Mouse (Mus musculus): Measurements from ENCODE around the gene Slc25a29. TPM values are rescaled to one million over a fixed set of nuclear protein-coding genes. Genes with fewer than 3 reads are reported as not detected.

The Slc25a29 gene
- total and polyA plus RNA-seq, 3 experiments, result 1.1 to 2.0 (median 1.5) TPM

- Histone ChIP-seq H3K79me2 (replicated peaks; ENCODE audit: control insufficient read depth, extremely low read depth, insufficient read depth, poor library complexity, severe bottlenecking) (no peaks in the 10 kb centered on the region), H3K36me3 (replicated peaks in 1 of 2; ENCODE audit: control insufficient read depth in 1 of 2, insufficient read depth in 1 of 2, low read length in 1 of 2) (peaks cover under 1 to 25% of the 10 kb centered on the region in 2 experiments), H3K9me3 (replicated peaks; ENCODE audit: low read length) (no peaks in the 10 kb centered on the region), H3K4me1 (ENCODE audit: control insufficient read depth in 1 of 2, insufficient read depth in 2 of 2) (no peaks in the 10 kb centered on the region), H3K4me2 (ENCODE audit: insufficient read depth, low read depth, poor library complexity, severe bottlenecking) (no peak overlapping the region), H3K9ac (ENCODE audit: insufficient read depth, low read depth) (no peak overlapping the region), H3K27me3 (replicated peaks) (no peaks in the 10 kb centered on the region), H3K4me3 (replicated peaks in 1 of 3; ENCODE audit: low read depth in 2 of 3, low read length in 2 of 3, poor library complexity in 1 of 3) (no peak overlapping the region), H3K27ac (ENCODE audit: insufficient read depth, low read depth) (no peak overlapping the region)
- in situ Hi-C loops (cut with MboI; ENCODE audit: low pct_ligation_motif_present, low pct_unique_long_range_greater_than_20kb, low sequenced_read_pairs), result no loop called here
- TF ChIP-seq KAT2A (IDR thresholded peaks at IDR 0.05; ENCODE audit: insufficient replicate concordance, low read length) (no peak), MAFK (IDR thresholded peaks at IDR 0.05; ENCODE audit: insufficient replicate concordance, low read length) (no peak), RAD21 (IDR thresholded peaks at IDR 0.05; ENCODE audit: low read depth, low read length) (no peak)
- dilution Hi-C loops (cut with MboI; ENCODE audit: extremely low pct_ligation_motif_present, extremely low pct_unique_long_range_greater_than_20kb, low sequenced_read_pairs), result no loop called here
- DNase-seq (ENCODE audit: extremely low read depth), result no peak
Measured at GRCm38 (mm10) chr12:108850886-108851285, 15.2 kb upstream of the Slc25a29 start.

- Histone ChIP-seq H3K9ac (ENCODE audit: insufficient read depth, low read depth) (no peak overlapping the region), H3K36me3 (replicated peaks in 1 of 2; ENCODE audit: control insufficient read depth in 1 of 2, insufficient read depth in 1 of 2, low read length in 1 of 2) (peaks cover 0 to 22% of the 10 kb centered on the region in 2 experiments), H3K4me2 (ENCODE audit: insufficient read depth, low read depth, poor library complexity, severe bottlenecking) (no peak overlapping the region), H3K27me3 (replicated peaks) (no peaks in the 10 kb centered on the region), H3K9me3 (replicated peaks; ENCODE audit: low read length) (no peaks in the 10 kb centered on the region), H3K4me1 (ENCODE audit: control insufficient read depth in 1 of 2, insufficient read depth in 2 of 2) (no peaks in the 10 kb centered on the region), H3K79me2 (replicated peaks; ENCODE audit: control insufficient read depth, extremely low read depth, insufficient read depth, poor library complexity, severe bottlenecking) (no peaks in the 10 kb centered on the region), H3K27ac (ENCODE audit: insufficient read depth, low read depth) (no peak overlapping the region), H3K4me3 (replicated peaks in 1 of 3; ENCODE audit: low read depth in 2 of 3, low read length in 2 of 3, poor library complexity in 1 of 3) (no peak overlapping the region)
- no peak for DNase-seq (ENCODE audit: extremely low read depth)
- in situ Hi-C loops (cut with MboI; ENCODE audit: low pct_ligation_motif_present, low pct_unique_long_range_greater_than_20kb, low sequenced_read_pairs) (no loop called here), dilution Hi-C loops (cut with MboI; ENCODE audit: extremely low pct_ligation_motif_present, extremely low pct_unique_long_range_greater_than_20kb, low sequenced_read_pairs) (no loop called here)
- no peak for TF ChIP-seq ELF1 (IDR thresholded peaks at IDR 0.05; ENCODE audit: low read depth, low read length)
- TF ChIP-seq MAX (IDR thresholded peaks at IDR 0.05; ENCODE audit: low read length), result no peak
Measured at GRCm38 (mm10) chr12:108850129-108850528, 14.4 kb upstream of the Slc25a29 start.

DNA sequence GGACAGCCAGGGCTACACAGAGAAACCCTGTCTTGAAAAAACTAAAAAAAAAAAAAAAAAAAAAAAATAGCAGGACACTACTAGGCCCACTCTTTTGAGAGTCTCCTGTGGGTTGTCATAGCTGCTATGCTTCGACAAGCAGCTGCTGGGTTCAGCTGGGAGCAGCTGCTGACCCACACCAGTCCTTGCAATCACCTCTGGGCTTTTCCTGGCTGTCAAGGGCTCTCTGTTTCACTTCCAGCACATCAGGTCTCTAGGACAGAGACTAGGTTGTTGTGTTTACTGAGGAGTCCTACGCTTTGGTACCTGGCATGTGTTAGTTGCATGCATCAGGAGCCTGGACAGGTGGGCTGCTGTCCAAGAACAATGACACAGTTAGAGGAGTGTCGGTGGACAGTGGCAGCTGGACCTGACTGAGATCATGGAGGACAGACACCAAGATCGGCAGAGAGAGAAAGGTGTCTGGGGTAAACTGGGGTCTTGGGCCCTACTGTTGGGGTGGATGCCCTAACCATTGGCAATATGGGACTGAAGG lies 13.9 kb upstream of the Slc25a29 start:
- H3K4me1 ChIP-seq (ENCODE audit: control insufficient read depth in 1 of 2, insufficient read depth in 2 of 2), result no peaks in the 10 kb centered on the region
- TF ChIP-seq E2F4 (IDR thresholded peaks at IDR 0.05; ENCODE audit: insufficient replicate concordance, low read depth, low read length) (no peak), MAZ (IDR thresholded peaks at IDR 0.05; ENCODE audit: low read depth, low read length) (no peak), JUN (IDR thresholded peaks at IDR 0.05; ENCODE audit: insufficient read depth, low read depth, low read length) (no peak), BHLHE40 (IDR thresholded peaks at IDR 0.05; ENCODE audit: low read depth, low read length) (no peak)
- in situ Hi-C loops (cut with MboI; ENCODE audit: low pct_ligation_motif_present, low pct_unique_long_range_greater_than_20kb, low sequenced_read_pairs) (no loop called here), dilution Hi-C loops (cut with MboI; ENCODE audit: extremely low pct_ligation_motif_present, extremely low pct_unique_long_range_greater_than_20kb, low sequenced_read_pairs) (no loop called here)
- no peak overlapping the region for H3K4me3 ChIP-seq (replicated peaks in 1 of 3; ENCODE audit: low read depth in 2 of 3, low read length in 2 of 3, poor library complexity in 1 of 3)
- H3K9ac ChIP-seq (ENCODE audit: insufficient read depth, low read depth), result no peak overlapping the region
- H3K27ac ChIP-seq (ENCODE audit: insufficient read depth, low read depth), result no peak overlapping the region
- no peaks in the 10 kb centered on the region for H3K79me2 ChIP-seq (replicated peaks; ENCODE audit: control insufficient read depth, extremely low read depth, insufficient read depth, poor library complexity, severe bottlenecking)
- H3K4me2 ChIP-seq (ENCODE audit: insufficient read depth, low read depth, poor library complexity, severe bottlenecking), result no peak overlapping the region
- no peaks in the 10 kb centered on the region for H3K9me3 ChIP-seq (replicated peaks; ENCODE audit: low read length)
- no peaks in the 10 kb centered on the region for H3K27me3 ChIP-seq (replicated peaks)
- no peak for DNase-seq (ENCODE audit: extremely low read depth)
- H3K36me3 ChIP-seq (replicated peaks in 1 of 2; ENCODE audit: control insufficient read depth in 1 of 2, insufficient read depth in 1 of 2, low read length in 1 of 2), result peaks cover 0 to 24% of the 10 kb centered on the region in 2 experiments
